Mouse (Mus musculus): ENCODE data around the gene Plppr1.
"Not testable (repeated sequence)": the region's sequence is repeated elsewhere in the genome, so short reads cannot be mapped to it uniquely, and the experiment has no call there.

- TF ChIP-seq POLR2A (IDR thresholded peaks at IDR 0.05; ENCODE audit: low read depth, low read length); CTCF (IDR thresholded peaks at IDR 0.05; ENCODE audit: borderline replicate concordance, insufficient read depth, low read length): not testable (repeated sequence)
These were observed 278.9 kb downstream of the Plppr1 start for GRCm38 (mm10) chr4:49337949-49338348.

Measured in embryonic fibroblast, embryonic 13.5 days (primary cell).